Mouse (Mus musculus): Measurements from ENCODE around the gene Ankdd1a. TPM values are rescaled to one million over a fixed set of nuclear protein-coding genes. Genes with fewer than 3 reads are reported as not detected.

Ankdd1a gene
- total and polyA plus RNA-seq, 2 experiments from 2014 or later: not detected

DNA sequence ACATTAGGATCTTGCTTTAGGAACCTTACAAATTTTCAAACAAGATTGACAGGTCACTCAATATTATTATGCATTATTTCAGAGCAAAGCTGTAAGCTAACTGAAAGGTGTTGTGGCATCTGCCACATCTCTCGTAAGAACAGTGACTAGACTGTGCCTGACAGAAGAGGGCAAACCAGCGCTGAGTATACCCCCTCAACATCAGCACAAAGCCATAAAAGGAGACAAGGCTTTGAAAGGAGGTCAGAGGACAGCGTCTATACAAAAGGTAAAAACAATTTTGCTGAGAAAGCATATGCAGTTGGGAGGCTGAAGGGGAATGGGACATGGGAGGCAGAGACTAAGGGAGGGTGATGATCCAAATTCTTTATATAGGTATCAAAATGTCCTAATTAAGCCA, 59.8 kb downstream of the Ankdd1a start:
- DNase-seq (ENCODE audit: low spot score): no peak
- no peak for TF ChIP-seq CTCF (IDR thresholded peaks at IDR 0.05; ENCODE audit: low read depth)
- no peak for TF ChIP-seq EP300 (IDR thresholded peaks at IDR 0.05; ENCODE audit: low read depth)
- H3K4me1 ChIP-seq (ENCODE audit: control insufficient read depth, insufficient read depth): peaks cover 15% of the 10 kb centered on the region
- 55% methylated on average over 3 of the region's 3 CpGs for WGBS
- ATAC-seq (ENCODE audit: insufficient read depth, low read depth): no peak
- H3K27me3 ChIP-seq (ENCODE audit: control insufficient read depth, insufficient read depth, low read length): no peaks in the 10 kb centered on the region
- H3K27ac ChIP-seq (ENCODE audit: low read depth): peak overlapping the region; percentile 34; the same call in 1 of the 2 replicates
- H3K36me3 ChIP-seq (replicated peaks; ENCODE audit: control insufficient read depth, insufficient read depth, low read length): no peaks in the 10 kb centered on the region
- no peaks in the 10 kb centered on the region for H3K9me3 ChIP-seq (replicated peaks; ENCODE audit: control insufficient read depth, low read length)
- peak overlapping the region; percentile 70 for H3K4me2 ChIP-seq (ENCODE audit: low read depth, low read length)
- H3K9ac ChIP-seq (replicated peaks; ENCODE audit: low read depth, low read length): 0 out of 2 replicates have a peak overlapping the region, but pooled peaks have one; percentile 64
- H3K4me3 ChIP-seq (ENCODE audit: low read depth, low read length): peak overlapping the region; percentile 80

DNA sequence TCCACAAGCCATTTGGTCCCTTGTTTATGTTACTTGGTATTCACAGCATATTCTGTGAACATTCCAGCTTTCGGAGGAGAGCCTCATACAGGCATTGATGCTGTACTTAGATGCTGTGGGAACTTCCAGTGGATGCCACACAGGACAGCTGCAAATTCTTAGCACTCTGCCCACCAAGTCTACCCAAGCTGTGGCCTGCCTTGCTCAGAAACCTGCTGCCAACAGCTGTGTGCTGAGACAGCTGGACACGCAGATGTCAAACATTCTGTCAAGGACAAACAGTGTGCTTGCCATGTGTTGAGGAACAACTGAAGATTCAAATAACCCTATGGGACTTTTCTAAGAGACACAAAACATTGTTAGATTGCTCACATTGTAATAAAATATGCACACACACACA, 61.0 kb downstream of the Ankdd1a start:
- ATAC-seq (ENCODE audit: insufficient read depth, low read depth) (no peak), DNase-seq (ENCODE audit: low spot score) (no peak)
- Histone ChIP-seq H3K27ac (ENCODE audit: low read depth) (no peak overlapping the region), H3K27me3 (ENCODE audit: control insufficient read depth, insufficient read depth, low read length) (no peaks in the 10 kb centered on the region), H3K36me3 (replicated peaks; ENCODE audit: control insufficient read depth, insufficient read depth, low read length) (no peaks in the 10 kb centered on the region), H3K9ac (replicated peaks; ENCODE audit: low read depth, low read length) (no peak overlapping the region), H3K4me2 (ENCODE audit: low read depth, low read length) (no peak overlapping the region), H3K4me1 (ENCODE audit: control insufficient read depth, insufficient read depth) (peaks cover 15% of the 10 kb centered on the region), H3K9me3 (replicated peaks; ENCODE audit: control insufficient read depth, low read length) (no peaks in the 10 kb centered on the region), H3K4me3 (ENCODE audit: low read depth, low read length) (no peak overlapping the region)
- TF ChIP-seq EP300 (IDR thresholded peaks at IDR 0.05; ENCODE audit: low read depth) (no peak), CTCF (IDR thresholded peaks at IDR 0.05; ENCODE audit: low read depth) (no peak)
- WGBS: 80% methylated on average over 2 of the region's 2 CpGs

DNA sequence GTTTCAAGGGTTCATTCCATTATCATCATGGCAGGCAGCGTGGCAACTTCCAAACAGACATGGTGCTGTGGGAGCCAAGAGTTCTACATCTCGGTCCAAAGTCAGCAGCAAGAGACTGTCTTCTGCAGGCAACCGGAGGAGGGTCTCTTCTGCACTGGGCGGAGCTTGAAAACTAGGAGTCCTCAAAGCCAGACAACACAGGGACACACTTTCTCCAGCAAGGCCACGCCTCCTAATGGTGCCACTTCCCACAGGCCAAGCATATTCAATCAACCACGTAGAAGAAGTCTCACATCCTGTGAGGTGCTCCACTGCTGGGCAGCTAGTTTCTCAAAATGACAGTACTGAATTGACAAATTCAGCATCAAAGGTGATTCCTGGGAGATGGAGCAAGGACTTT, 72.0 kb downstream of the Ankdd1a start:
- TF ChIP-seq EP300 (IDR thresholded peaks at IDR 0.05; ENCODE audit: low read depth) (no peak), CTCF (IDR thresholded peaks at IDR 0.05; ENCODE audit: low read depth) (no peak)
- Histone ChIP-seq H3K27ac (ENCODE audit: low read depth) (no peak overlapping the region), H3K4me2 (ENCODE audit: low read depth, low read length) (no peak overlapping the region), H3K9me3 (replicated peaks; ENCODE audit: control insufficient read depth, low read length) (no peaks in the 10 kb centered on the region), H3K9ac (replicated peaks; ENCODE audit: low read depth, low read length) (no peak overlapping the region), H3K4me1 (ENCODE audit: control insufficient read depth, insufficient read depth) (no peaks in the 10 kb centered on the region), H3K36me3 (replicated peaks; ENCODE audit: control insufficient read depth, insufficient read depth, low read length) (peaks cover 70% of the 10 kb centered on the region), H3K27me3 (ENCODE audit: control insufficient read depth, insufficient read depth, low read length) (no peaks in the 10 kb centered on the region), H3K4me3 (ENCODE audit: low read depth, low read length) (no peak overlapping the region)
- no peak for DNase-seq (ENCODE audit: low spot score)
- no peak for ATAC-seq (ENCODE audit: insufficient read depth, low read depth)
- WGBS: 89% methylated on average over 6 of the region's 6 CpGs

DNA sequence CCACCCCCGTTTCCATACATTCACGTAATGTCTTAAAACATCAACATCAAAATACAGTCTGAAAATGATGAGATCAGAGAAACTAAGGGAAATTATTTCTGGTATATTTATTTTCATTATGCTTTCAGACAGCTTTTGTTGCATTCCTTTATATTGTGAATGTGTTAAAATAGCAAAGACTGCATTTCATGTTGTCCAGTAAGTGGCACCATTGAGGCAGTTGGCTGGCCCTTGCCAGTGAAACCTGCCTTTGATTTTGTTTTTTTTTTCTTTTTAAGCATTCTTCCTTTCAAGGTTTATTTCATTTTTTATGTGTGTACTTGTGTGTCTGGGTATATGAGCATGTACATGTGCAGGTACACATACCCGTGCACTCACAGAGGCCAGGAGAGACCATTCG, 75.3 kb downstream of the Ankdd1a start:
- H3K27ac ChIP-seq (ENCODE audit: low read depth): no peak overlapping the region
- no peak overlapping the region for H3K4me3 ChIP-seq (ENCODE audit: low read depth, low read length)
- no peaks in the 10 kb centered on the region for H3K27me3 ChIP-seq (ENCODE audit: control insufficient read depth, insufficient read depth, low read length)
- H3K36me3 ChIP-seq (replicated peaks; ENCODE audit: control insufficient read depth, insufficient read depth, low read length): peaks cover 66% of the 10 kb centered on the region
- 95% methylated on average over 4 of the region's 4 CpGs for WGBS
- H3K9me3 ChIP-seq (replicated peaks; ENCODE audit: control insufficient read depth, low read length): no peaks in the 10 kb centered on the region
- no peak overlapping the region for H3K4me2 ChIP-seq (ENCODE audit: low read depth, low read length)
- H3K9ac ChIP-seq (replicated peaks; ENCODE audit: low read depth, low read length): no peak overlapping the region
- TF ChIP-seq EP300 (IDR thresholded peaks at IDR 0.05; ENCODE audit: low read depth) (no peak), CTCF (IDR thresholded peaks at IDR 0.05; ENCODE audit: low read depth) (0 out of 2 replicates have a peak, but pooled peaks have one; percentile 7)
- ATAC-seq (ENCODE audit: insufficient read depth, low read depth) (no peak), DNase-seq (ENCODE audit: low spot score) (no peak)
- H3K4me1 ChIP-seq (ENCODE audit: control insufficient read depth, insufficient read depth): no peaks in the 10 kb centered on the region

Other genes with a start within 250 kb of the Ankdd1a start
- gene Clpx, start 225.9 kb downstream of the Ankdd1a start, total RNA-seq (2014; rRNA removed; ENCODE audit: low replicate concordance): 37.4 and 37.8 TPM in 2 replicates
- gene Clpx, start 225.9 kb downstream of the Ankdd1a start, polyA plus RNA-seq (2015; fragmentation: Nextera tagmentation; extraction: Ambion mirVana): 64.3 and 68.3 TPM in 2 replicates
- 9.4 and 10.6 TPM in 2 replicates for gene Pdcd7, start 174.1 kb downstream of the Ankdd1a start, total RNA-seq (2014; rRNA removed; ENCODE audit: low replicate concordance)
- 4.7 and 5.9 TPM in 2 replicates for gene Pdcd7, start 174.1 kb downstream of the Ankdd1a start, polyA plus RNA-seq (2015; fragmentation: Nextera tagmentation; extraction: Ambion mirVana)
- gene Ubap1l, start 159.2 kb downstream of the Ankdd1a start, total RNA-seq (2014; rRNA removed; ENCODE audit: low replicate concordance): not detected in 2 replicates
- gene Ubap1l, start 159.2 kb downstream of the Ankdd1a start, polyA plus RNA-seq (2015; fragmentation: Nextera tagmentation; extraction: Ambion mirVana): 0.11 and 0.21 TPM in 2 replicates
- gene Kbtbd13, start 128.5 kb downstream of the Ankdd1a start, total RNA-seq (2014; rRNA removed; ENCODE audit: low replicate concordance): 1.1 and 1.2 TPM in 2 replicates
- 0.63 and 0.77 TPM in 2 replicates for gene Kbtbd13, start 128.5 kb downstream of the Ankdd1a start, polyA plus RNA-seq (2015; fragmentation: Nextera tagmentation; extraction: Ambion mirVana)
- 1.8 and 8.5 TPM in 2 replicates for gene Rasl12, start 121.7 kb downstream of the Ankdd1a start, total RNA-seq (2014; rRNA removed; ENCODE audit: low replicate concordance)
- gene Rasl12, start 121.7 kb downstream of the Ankdd1a start, polyA plus RNA-seq (2015; fragmentation: Nextera tagmentation; extraction: Ambion mirVana): 7.5 and 7.9 TPM in 2 replicates
- gene Slc51b, start 97.2 kb downstream of the Ankdd1a start, total RNA-seq (2014; rRNA removed; ENCODE audit: low replicate concordance): not detected in 2 replicates
- not detected in 2 replicates for gene Slc51b, start 97.2 kb downstream of the Ankdd1a start, polyA plus RNA-seq (2015; fragmentation: Nextera tagmentation; extraction: Ambion mirVana)
- gene Mtfmt, start 84.4 kb downstream of the Ankdd1a start, total RNA-seq (2014; rRNA removed; ENCODE audit: low replicate concordance): 11.5 and 15.9 TPM in 2 replicates
- gene Mtfmt, start 84.4 kb downstream of the Ankdd1a start, polyA plus RNA-seq (2015; fragmentation: Nextera tagmentation; extraction: Ambion mirVana): 9.1 TPM in 2 replicates
- 43.2 and 52.4 TPM in 2 replicates for gene Spg21, start 59.2 kb downstream of the Ankdd1a start, total RNA-seq (2014; rRNA removed; ENCODE audit: low replicate concordance)
- 41.3 and 44.7 TPM in 2 replicates for gene Spg21, start 59.2 kb downstream of the Ankdd1a start, polyA plus RNA-seq (2015; fragmentation: Nextera tagmentation; extraction: Ambion mirVana)
- 12.8 and 21.0 TPM in 2 replicates for gene Plekho2, start 59.8 kb upstream of the Ankdd1a start, total RNA-seq (2014; rRNA removed; ENCODE audit: low replicate concordance)
- 7.6 and 8.3 TPM in 2 replicates for gene Plekho2, start 59.8 kb upstream of the Ankdd1a start, polyA plus RNA-seq (2015; fragmentation: Nextera tagmentation; extraction: Ambion mirVana)
- 7.1 and 32.7 TPM in 2 replicates for gene Pif1, start 67.0 kb upstream of the Ankdd1a start, total RNA-seq (2014; rRNA removed; ENCODE audit: low replicate concordance)
- gene Pif1, start 67.0 kb upstream of the Ankdd1a start, polyA plus RNA-seq (2015; fragmentation: Nextera tagmentation; extraction: Ambion mirVana): 2.5 and 2.6 TPM in 2 replicates
- gene Rbpms2, start 109.5 kb upstream of the Ankdd1a start, total RNA-seq (2014; rRNA removed; ENCODE audit: low replicate concordance): 94.5 and 121 TPM in 2 replicates
- gene Rbpms2, start 109.5 kb upstream of the Ankdd1a start, polyA plus RNA-seq (2015; fragmentation: Nextera tagmentation; extraction: Ambion mirVana): 108 and 117 TPM in 2 replicates
- gene Oaz2, start 147.8 kb upstream of the Ankdd1a start, total RNA-seq (2014; rRNA removed; ENCODE audit: low replicate concordance): 317 and 350 TPM in 2 replicates
- gene Oaz2, start 147.8 kb upstream of the Ankdd1a start, polyA plus RNA-seq (2015; fragmentation: Nextera tagmentation; extraction: Ambion mirVana): 293 TPM in 2 replicates

All from heart, postnatal 0 days (tissue).